Mouse (Mus musculus) CH12.LX (cell line): ENCODE measurements around the gene Tmpo. TPM values are rescaled to one million over a fixed set of nuclear protein-coding genes. Genes with fewer than 3 reads are reported as not detected.

Source experiments
- DNase-seq: peaks from one replicate; pipeline ENCODE4 v3.0.0-alpha.2; 2013; ENCODE audit errors: extremely low read depth
- H3K27ac ChIP-seq: 2 replicates; pipeline ENCODE4 v1.5.1; 2012; ENCODE audit warnings: low read depth, mild to moderate bottlenecking, control low read depth, moderate library complexity; ENCODE audit not compliant: insufficient read depth
- H3K27me3 ChIP-seq: replicated peaks from 2 replicates; pipeline ENCODE3; 2012; ENCODE audit warnings: inconsistent platforms
- H3K36me3 ChIP-seq, 2 experiments: replicated peaks in 1 of 2; 2 replicates each; pipeline versions ENCODE3 to v1.6.1; 2012; ENCODE audit warnings: inconsistent platforms in 1 of 2, low read length in 1 of 2, mild to moderate bottlenecking in 1 of 2, mixed read lengths in 1 of 2, moderate library complexity in 1 of 2; ENCODE audit not compliant: control insufficient read depth in 1 of 2, insufficient read depth in 1 of 2
- H3K4me1 ChIP-seq, 2 experiments: 2 replicates each; pipeline ENCODE4 v1.6.1; 2012; ENCODE audit warnings: inconsistent platforms in 1 of 2, moderate library complexity in 1 of 2; ENCODE audit not compliant: insufficient read depth in 2 of 2, control insufficient read depth in 1 of 2
- H3K4me2 ChIP-seq: 2 replicates; pipeline ENCODE4 v1.6.1; 2012; ENCODE audit warnings: low read depth, mild to moderate bottlenecking, control low read depth; ENCODE audit not compliant: poor library complexity, insufficient read depth, severe bottlenecking
- H3K4me3 ChIP-seq, 3 experiments: fragments of 150-350 bp in 1 of 3; sonication (generic) in 1 of 3; replicated peaks in 1 of 3; 2 replicates each; pipeline versions ENCODE3 to v1.5.1; 2011 to 2012; ENCODE audit warnings: low read depth in 2 of 3, low read length in 2 of 3, mild to moderate bottlenecking in 2 of 3, moderate library complexity in 2 of 3, control low read depth in 1 of 3, improper control_type of control experiment in 1 of 3, inconsistent platforms in 1 of 3, mixed read lengths in 1 of 3; ENCODE audit not compliant: poor library complexity in 1 of 3
- H3K79me2 ChIP-seq: replicated peaks from 2 replicates; pipeline ENCODE4 v1.6.1; 2012; ENCODE audit warnings: mild to moderate bottlenecking, moderate library complexity; ENCODE audit not compliant: control insufficient read depth, poor library complexity, insufficient read depth, severe bottlenecking; ENCODE audit errors: extremely low read depth
- H3K9ac ChIP-seq: 2 replicates; pipeline ENCODE4 v1.6.1; 2012; ENCODE audit warnings: low read depth, mild to moderate bottlenecking, control low read depth, moderate library complexity; ENCODE audit not compliant: insufficient read depth
- H3K9me3 ChIP-seq: replicated peaks from 2 replicates; pipeline ENCODE3; 2012; ENCODE audit warnings: low read length, inconsistent platforms, mixed read lengths
- BHLHE40 ChIP-seq: IDR thresholded peaks from 2 replicates; pipeline ENCODE4 v1.6.1; 2011; ENCODE audit warnings: mild to moderate bottlenecking, low read depth, low read length, improper control_type of control experiment
- CHD1 ChIP-seq: IDR thresholded peaks from 2 replicates; pipeline ENCODE4 v1.6.1; 2012; ENCODE audit warnings: low read depth, low read length, improper control_type of control experiment, inconsistent platforms
- CTCF ChIP-seq, 2 experiments: IDR thresholded peaks in 1 of 2; conservative IDR thresholded peaks in 1 of 2; 2 replicates each; pipeline ENCODE4 v1.5.1; 2011 to 2012; ENCODE audit warnings: low read depth in 2 of 2, low read length in 2 of 2, improper control_type of control experiment in 1 of 2, inconsistent platforms in 1 of 2, mild to moderate bottlenecking in 1 of 2, moderate library complexity in 1 of 2
- E2F4 ChIP-seq: IDR thresholded peaks from 2 replicates; pipeline ENCODE4 v1.6.1; 2011; ENCODE audit warnings: low read depth, low read length, improper control_type of control experiment; ENCODE audit not compliant: insufficient replicate concordance
- ELF1 ChIP-seq: IDR thresholded peaks from 2 replicates; pipeline ENCODE4 v1.6.1; 2014; ENCODE audit warnings: low read depth, mild to moderate bottlenecking, inconsistent platforms, low read length, improper control_type of control experiment
- ETS1 ChIP-seq: conservative IDR thresholded peaks from 2 replicates; pipeline ENCODE4 v1.6.1; 2012; ENCODE audit warnings: low read depth, mild to moderate bottlenecking, inconsistent platforms, low read length, improper control_type of control experiment, moderate library complexity
- HCFC1 ChIP-seq: IDR thresholded peaks from 2 replicates; pipeline ENCODE4 v1.6.1; 2012; ENCODE audit warnings: low read depth, mild to moderate bottlenecking, inconsistent platforms, low read length, improper control_type of control experiment
- JUND ChIP-seq: conservative IDR thresholded peaks from 2 replicates; pipeline ENCODE4 v1.6.1; 2011; ENCODE audit warnings: low read depth, low read length, improper control_type of control experiment
- MAFK ChIP-seq: IDR thresholded peaks from 2 replicates; pipeline ENCODE4 v1.6.1; 2011; ENCODE audit warnings: low read length, improper control_type of control experiment; ENCODE audit not compliant: insufficient replicate concordance
- MAX ChIP-seq: IDR thresholded peaks from 2 replicates; pipeline ENCODE4 v1.6.1; 2011; ENCODE audit warnings: low read length, improper control_type of control experiment
- MAZ ChIP-seq: IDR thresholded peaks from 2 replicates; pipeline ENCODE4 v1.6.1; 2012; ENCODE audit warnings: low read depth, mild to moderate bottlenecking, inconsistent platforms, low read length, improper control_type of control experiment, moderate library complexity
- MEF2A ChIP-seq: IDR thresholded peaks from 2 replicates; pipeline ENCODE4 v1.6.1; 2014; ENCODE audit warnings: low read depth, mild to moderate bottlenecking, inconsistent platforms, low read length, improper control_type of control experiment, borderline replicate concordance
- MXI1 ChIP-seq: IDR thresholded peaks from 2 replicates; pipeline ENCODE4 v1.6.1; 2011; ENCODE audit warnings: mild to moderate bottlenecking, low read depth, low read length, improper control_type of control experiment
- MYC ChIP-seq: IDR thresholded peaks from 2 replicates; pipeline ENCODE4 v1.6.1; 2011; ENCODE audit warnings: low read depth, mild to moderate bottlenecking, improper control_type of control experiment, low read length
- NELFE ChIP-seq: IDR thresholded peaks from 2 replicates; pipeline ENCODE4 v1.6.1; 2011; ENCODE audit warnings: low read depth, low read length, improper control_type of control experiment
- NRF1 ChIP-seq: IDR thresholded peaks from 2 replicates; pipeline ENCODE4 v1.6.1; 2014; ENCODE audit warnings: low read depth, mild to moderate bottlenecking, inconsistent platforms, low read length, improper control_type of control experiment, moderate library complexity
- SIN3A ChIP-seq: IDR thresholded peaks from 2 replicates; pipeline ENCODE4 v1.6.1; 2012; ENCODE audit warnings: low read length, improper control_type of control experiment, inconsistent platforms
- SMC3 ChIP-seq: IDR thresholded peaks from 2 replicates; pipeline ENCODE4 v1.6.1; 2011; ENCODE audit warnings: low read depth, low read length, improper control_type of control experiment
- TBP ChIP-seq: conservative IDR thresholded peaks from 2 replicates; pipeline ENCODE4 v1.6.1; 2011; ENCODE audit warnings: low read depth, low read length, improper control_type of control experiment
- TCF12 ChIP-seq: IDR thresholded peaks from 2 replicates; pipeline ENCODE4 v1.6.1; 2014; ENCODE audit warnings: low read depth, mild to moderate bottlenecking, inconsistent platforms, low read length, improper control_type of control experiment
- UBTF ChIP-seq: IDR thresholded peaks from 2 replicates; pipeline ENCODE4 v1.6.1; 2012; ENCODE audit warnings: low read depth, mild to moderate bottlenecking, inconsistent platforms, low read length, improper control_type of control experiment, moderate library complexity
- USF1 ChIP-seq: IDR thresholded peaks from 2 replicates; pipeline ENCODE4 v1.6.1; 2014; ENCODE audit warnings: low read depth, mild to moderate bottlenecking, inconsistent platforms, low read length, improper control_type of control experiment
- USF2 ChIP-seq: conservative IDR thresholded peaks from 2 replicates; pipeline ENCODE4 v1.6.1; 2011; ENCODE audit warnings: low read depth, low read length, improper control_type of control experiment
- ZC3H11A ChIP-seq: IDR thresholded peaks from 2 replicates; pipeline ENCODE4 v1.6.1; 2012; ENCODE audit warnings: low read depth, mild to moderate bottlenecking, inconsistent platforms, low read length, improper control_type of control experiment
- ZMIZ1 ChIP-seq: IDR thresholded peaks from 2 replicates; pipeline ENCODE4 v1.6.1; 2012; ENCODE audit warnings: low read depth, mild to moderate bottlenecking, inconsistent platforms, low read length, improper control_type of control experiment
- dilution Hi-C: fragments of 300-500 bp; cut with MboI; formaldehyde crosslinking; loops from 2 replicates; pipeline ENCODE4 v1.14.3; 2020; ENCODE audit warnings: low sequenced_read_pairs; ENCODE audit not compliant: extremely low pct_unique_long_range_greater_than_20kb, extremely low pct_ligation_motif_present
- in situ Hi-C: fragments of 300-500 bp; cut with MboI; formaldehyde crosslinking; loops from 3 replicates; pipeline ENCODE4 v1.14.3; 2019; ENCODE audit warnings: low sequenced_read_pairs, low pct_ligation_motif_present, low pct_unique_long_range_greater_than_20kb, mixed read lengths
- polyA plus RNA-seq: library from polyadenylated mRNA; unstranded; fragments of >175 nt; gene quantifications from 2 replicates; pipeline ENCODE4 v1.2.1, GENCODE M21; 2012; ENCODE audit warnings: low read depth; ENCODE audit not compliant: insufficient read length
- total RNA-seq, 2 experiments: library from RNA; depleted of rRNA; stranded (reverse); fragments of 300-350 nt in 1 of 2; fragments of >200 nt in 1 of 2; gene quantifications; 2 replicates each; pipeline ENCODE4 v1.2.3; 2012 to 2014

Tmpo gene
- total and polyA plus RNA-seq, 3 experiments = 163 to 467 (median 198) TPM

DNA sequence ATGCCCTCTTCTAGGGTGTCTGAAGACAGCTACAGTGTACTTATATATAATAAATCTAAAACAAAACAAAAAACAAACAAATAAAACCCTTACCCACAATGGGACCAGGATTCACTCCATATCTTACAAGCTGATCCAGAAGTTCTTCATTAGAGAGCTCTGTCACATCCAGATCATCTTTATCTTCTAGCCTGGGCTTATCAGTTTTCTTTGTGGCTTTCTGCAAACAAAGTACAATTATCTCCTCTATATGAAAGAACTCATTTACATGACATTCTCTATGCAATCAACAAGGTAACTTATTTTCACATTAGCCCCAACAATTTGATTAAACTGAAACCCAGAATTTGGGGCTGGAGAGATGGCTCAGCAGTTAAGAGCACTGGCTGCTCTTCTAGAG is 15.3 kb downstream of the Tmpo start:
- Histone ChIP-seq H3K79me2 (peaks cover 75% of the 10 kb centered on the region), H3K9ac (0 out of 2 replicates have a peak overlapping the region, but pooled peaks have one; percentile 20), H3K36me3 (peaks cover 38 to 50% of the 10 kb centered on the region in 2 experiments), H3K9me3 (no peaks in the 10 kb centered on the region), H3K27me3 (no peaks in the 10 kb centered on the region), H3K4me2 (no peak overlapping the region), H3K27ac (no peak overlapping the region), H3K4me3 (no peak overlapping the region), H3K4me1 (peaks cover 0 to 51% of the 10 kb centered on the region in 2 experiments; a peak in 2 of 4 replicates)
- in situ Hi-C loops = no loop called here
- dilution Hi-C loops = no loop called here
- TF ChIP-seq JUND (no peak), BHLHE40 (no peak), MAFK (no peak), USF2 (no peak), ZMIZ1 (no peak), MAZ (no peak), ELF1 (no peak), HCFC1 (no peak), NELFE (no peak), MXI1 (no peak), UBTF (no peak), ZC3H11A (no peak), TCF12 (no peak), SIN3A (no peak), USF1 (no peak), MYC (no peak)
- no peak for DNase-seq

- TF ChIP-seq MEF2A = no peak
- TF ChIP-seq CTCF (conservative IDR thresholded peaks at IDR 0.05 in 1 of 2, IDR thresholded peaks at IDR 0.05 in 1 of 2; ENCODE audit: low read depth in 2 of 2, low read length in 2 of 2) = no peak
- TF ChIP-seq CHD1 = no peak
- TF ChIP-seq USF2 = no peak
- TF ChIP-seq ETS1 = no peak
- no peak for TF ChIP-seq SMC3
- TF ChIP-seq MAZ = no peak
- TF ChIP-seq JUND = no peak
- no peak for TF ChIP-seq E2F4
- TF ChIP-seq MAX = no peak
- no peak for TF ChIP-seq NRF1
- no peak for TF ChIP-seq ZMIZ1
- no peak for TF ChIP-seq TBP
- H3K4me2 ChIP-seq = no peak overlapping the region
- dilution Hi-C loops = no loop called here
- peaks cover 0 to 51% of the 10 kb centered on the region in 2 experiments; a peak in 2 of 4 replicates for H3K4me1 ChIP-seq
- no peak overlapping the region for H3K27ac ChIP-seq
- H3K4me3 ChIP-seq = no peak overlapping the region
- H3K36me3 ChIP-seq = peaks cover 46 to 64% of the 10 kb centered on the region in 2 experiments
- no peak overlapping the region for H3K9ac ChIP-seq
- no peaks in the 10 kb centered on the region for H3K9me3 ChIP-seq
- no peak for DNase-seq
- H3K79me2 ChIP-seq = peaks cover 67% of the 10 kb centered on the region
- in situ Hi-C loops = no loop called here
- H3K27me3 ChIP-seq = no peaks in the 10 kb centered on the region
These were observed 16.6 kb downstream of the Tmpo start for GRCm38 (mm10) chr10:91164491-91164890.
